Mouse (Mus musculus) midbrain, embryonic 13.5 days (tissue): Measurements from ENCODE around the gene Ppa1. TPM values are rescaled to one million over a fixed set of nuclear protein-coding genes. Genes with fewer than 3 reads are reported as not detected.
"Not testable (repeated sequence)": the region's sequence is repeated elsewhere in the genome, so short reads cannot be mapped to it uniquely, and the experiment has no call there.

ENCODE experiments used
- ATAC-seq: fragments of 200-750 bp; cut with Nextera tagmentation; 2 replicates; pipeline ENCODE4 v1.8.0; 2017; ENCODE audit warnings: mild to moderate bottlenecking, moderate TSS enrichment, moderate library complexity
- H3K27ac ChIP-seq: fragments of 300-500 bp; sonication (generic); 2 replicates; pipeline ENCODE4 v1.5.1; 2015; ENCODE audit warnings: inconsistent platforms, mild to moderate bottlenecking, moderate library complexity
- H3K27me3 ChIP-seq: fragments of 300-500 bp; sonication (generic); 2 replicates; pipeline ENCODE4 v1.6.1; 2015; ENCODE audit warnings: mild to moderate bottlenecking, inconsistent platforms
- H3K36me3 ChIP-seq: fragments of 300-500 bp; sonication (generic); 2 replicates; pipeline ENCODE4 v1.6.1; 2015; ENCODE audit warnings: mild to moderate bottlenecking, inconsistent platforms
- H3K4me1 ChIP-seq: fragments of 300-500 bp; sonication (generic); replicated peaks from 2 replicates; pipeline ENCODE4 v1.6.1; 2015; ENCODE audit warnings: inconsistent platforms
- H3K4me2 ChIP-seq: fragments of 300-500 bp; sonication (generic); replicated peaks from 2 replicates; pipeline ENCODE4 v1.6.1; 2015; ENCODE audit warnings: moderate library complexity, mild to moderate bottlenecking, inconsistent platforms
- H3K4me3 ChIP-seq: fragments of 300-500 bp; sonication (generic); replicated peaks from 2 replicates; pipeline ENCODE4 v1.5.1; 2015; ENCODE audit warnings: mild to moderate bottlenecking, inconsistent platforms
- H3K9ac ChIP-seq: fragments of 300-500 bp; sonication (generic); replicated peaks from 2 replicates; pipeline ENCODE4 v1.6.1; 2015; ENCODE audit warnings: mild to moderate bottlenecking, inconsistent platforms
- H3K9me3 ChIP-seq: fragments of 300-500 bp; sonication (generic); 2 replicates; pipeline ENCODE4 v1.6.1; 2016; ENCODE audit warnings: mild to moderate bottlenecking, inconsistent platforms
- WGBS: fragments of 180-500 bp; shearing (Covaris S2); methylation state at CpG from one replicate; pipeline ENCODE4 v1.1.7; 2015; 5-methylcytosine and 5-hydroxymethylcytosine counted together
- polyA plus RNA-seq: library from polyadenylated mRNA; unstranded; fragments of >200 nt; fragmentation: Nextera tagmentation; extraction: Ambion mirVana; gene quantifications from 2 replicates; pipeline ENCODE4 v1.2.1, GENCODE M21; 2015

The Ppa1 gene
- polyA plus RNA-seq, result 230 and 231 TPM in 2 replicates

DNA sequence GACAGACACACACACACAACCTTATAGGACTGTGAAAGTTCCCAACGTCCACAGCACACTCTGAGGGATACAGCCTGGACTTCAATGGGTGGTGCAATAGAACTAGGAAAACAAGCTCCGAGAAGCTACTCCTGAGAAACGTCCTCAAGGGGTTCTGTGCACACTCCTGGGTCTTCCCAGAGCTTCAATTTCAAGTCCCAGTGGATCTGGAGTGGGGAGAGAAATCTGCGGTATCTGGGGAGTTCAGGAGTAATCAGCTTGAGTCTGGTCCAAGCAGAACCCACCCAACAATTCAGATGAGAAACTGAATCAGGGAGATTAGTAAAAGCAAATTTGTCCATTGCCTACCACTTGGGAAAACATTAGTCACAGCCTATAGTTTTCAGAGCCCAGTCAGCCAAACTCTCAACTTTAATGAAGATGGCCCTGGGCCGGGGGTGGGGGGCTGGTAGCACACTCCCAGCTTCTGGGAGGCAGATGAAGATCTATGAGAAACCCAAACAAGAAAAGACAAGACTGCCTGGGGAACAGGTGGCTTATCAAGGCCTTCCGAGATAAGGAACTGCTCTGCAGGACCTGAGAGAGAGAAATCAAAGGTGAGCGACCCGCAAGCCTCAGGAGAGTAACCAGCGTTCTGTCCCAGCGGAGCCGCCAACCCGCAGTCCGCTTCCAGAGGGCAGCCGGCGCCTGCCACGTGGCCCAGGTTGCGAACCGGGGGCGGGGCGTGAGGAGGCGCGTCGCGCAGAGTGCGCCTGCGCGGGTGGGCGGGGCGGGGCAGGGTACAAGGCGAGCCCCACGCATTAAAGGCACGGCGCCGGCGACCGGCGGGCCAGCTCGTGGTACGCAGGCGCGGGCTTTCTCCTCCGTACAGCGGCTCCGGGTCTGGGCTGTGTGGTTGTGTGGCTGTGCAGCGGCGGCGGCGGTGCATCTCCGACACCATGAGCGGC lies at the start of gene Ppa1:
Gene Ppa1, plus strand, starts transcription at position 763 of the 947 bp plus-strand sequence.
- no peaks in the 10 kb centered on the region; the same call in 1 of the 2 replicates for H3K27me3 ChIP-seq
- peak within 1 kb of the TSS; percentile 86 for H3K27ac ChIP-seq
- H3K4me3 ChIP-seq, result peak within 1 kb of the TSS; percentile 82
- ATAC-seq, result peak; percentile 99
- peak within 1 kb of the TSS; percentile 87 for H3K9ac ChIP-seq
- H3K4me1 ChIP-seq, result peaks cover 20% of the 10 kb centered on the region
- no peaks in the 10 kb centered on the region for H3K9me3 ChIP-seq
- H3K36me3 ChIP-seq, result peaks cover 16% of the 10 kb centered on the region
- WGBS, result 4% methylated on average over 50 of the region's 50 CpGs
- H3K4me2 ChIP-seq, result peak within 1 kb of the TSS; percentile 88

DNA sequence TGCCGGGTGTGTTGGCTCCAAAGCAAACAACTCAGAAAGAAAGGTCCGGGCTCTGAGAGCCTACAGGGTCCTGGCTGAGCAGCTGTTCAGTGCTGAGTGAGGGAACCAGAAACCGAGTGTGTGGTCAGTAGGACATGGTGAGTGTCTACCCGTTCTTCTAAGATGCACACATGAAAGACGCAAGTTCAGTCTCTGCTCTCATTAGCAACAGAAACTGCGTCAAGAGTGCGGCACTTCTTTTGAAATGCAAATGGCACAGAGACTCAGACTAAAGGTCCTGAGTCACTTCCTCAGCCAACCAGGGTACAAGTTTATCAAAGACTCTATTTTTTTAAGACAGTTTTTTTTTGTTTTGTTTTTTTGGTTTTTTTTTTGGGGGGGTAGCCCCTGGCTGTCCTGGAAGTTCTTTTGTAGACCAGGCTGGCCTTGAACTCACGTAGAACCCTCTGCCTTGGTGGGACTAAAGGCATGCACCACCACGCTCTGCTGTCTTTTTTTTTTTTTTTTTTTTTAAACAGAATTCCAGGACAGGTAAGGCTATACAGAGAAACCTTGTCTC lies 48.7 kb upstream of the Ppa1 start:
- H3K4me1 ChIP-seq, result peaks cover 6% of the 10 kb centered on the region
- H3K4me3 ChIP-seq, result no peak overlapping the region
- H3K27ac ChIP-seq, result no peak overlapping the region
- no peak for ATAC-seq
- H3K9me3 ChIP-seq, result no peaks in the 10 kb centered on the region
- H3K27me3 ChIP-seq, result peaks cover 31% of the 10 kb centered on the region
- no peaks in the 10 kb centered on the region for H3K36me3 ChIP-seq
- H3K9ac ChIP-seq, result no peak overlapping the region
- 43% methylated on average over 9 of the region's 9 CpGs for WGBS
- H3K4me2 ChIP-seq, result no peak overlapping the region

DNA sequence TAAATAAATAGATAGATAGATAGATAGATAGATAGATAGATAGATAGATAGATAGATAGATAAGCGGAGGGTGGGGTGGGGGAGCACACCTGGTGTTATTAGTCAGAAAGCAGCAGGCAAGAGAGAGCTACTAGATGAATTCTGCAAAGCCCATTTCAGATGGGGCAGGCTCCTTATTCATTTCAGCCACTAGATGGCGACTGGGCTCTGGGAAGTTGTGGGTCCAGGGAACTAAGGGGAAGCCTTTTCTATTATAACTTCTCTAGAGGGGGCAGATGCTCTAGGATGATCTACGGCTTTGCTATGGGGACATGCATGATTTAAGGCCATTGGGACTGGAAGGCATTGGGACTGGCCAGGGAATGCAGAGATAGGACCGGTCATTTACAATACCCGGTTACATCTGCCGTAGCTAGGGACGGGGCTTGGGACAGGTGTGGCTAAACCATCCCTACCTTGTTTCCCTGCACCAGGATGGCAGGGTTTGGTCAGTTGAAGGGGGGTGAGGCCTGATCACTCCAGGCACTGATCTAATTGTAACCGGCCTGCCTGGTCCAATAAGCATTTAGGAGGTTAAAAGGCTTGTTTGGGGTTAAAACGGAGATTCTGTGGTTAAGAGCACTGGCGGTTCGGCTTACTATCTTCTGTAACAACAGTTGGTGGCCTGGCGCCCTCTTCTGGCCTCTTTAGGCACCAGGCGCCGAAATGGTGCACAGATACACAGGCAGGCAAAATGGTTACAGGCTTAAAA lies 45.9 kb upstream of the Ppa1 start:
- no peak overlapping the region for H3K27ac ChIP-seq
- WGBS, result 14% methylated on average over 14 of the region's 14 CpGs
- H3K4me3 ChIP-seq, result no peak overlapping the region
- no peaks in the 10 kb centered on the region for H3K36me3 ChIP-seq
- H3K9ac ChIP-seq, result no peak overlapping the region
- peak overlapping the region; percentile 29 for H3K4me2 ChIP-seq
- no peaks in the 10 kb centered on the region for H3K9me3 ChIP-seq
- no peaks in the 10 kb centered on the region for H3K4me1 ChIP-seq
- ATAC-seq, result peak; percentile 60
- H3K27me3 ChIP-seq, result peaks cover 8% of the 10 kb centered on the region; the same call in 1 of the 2 replicates

DNA sequence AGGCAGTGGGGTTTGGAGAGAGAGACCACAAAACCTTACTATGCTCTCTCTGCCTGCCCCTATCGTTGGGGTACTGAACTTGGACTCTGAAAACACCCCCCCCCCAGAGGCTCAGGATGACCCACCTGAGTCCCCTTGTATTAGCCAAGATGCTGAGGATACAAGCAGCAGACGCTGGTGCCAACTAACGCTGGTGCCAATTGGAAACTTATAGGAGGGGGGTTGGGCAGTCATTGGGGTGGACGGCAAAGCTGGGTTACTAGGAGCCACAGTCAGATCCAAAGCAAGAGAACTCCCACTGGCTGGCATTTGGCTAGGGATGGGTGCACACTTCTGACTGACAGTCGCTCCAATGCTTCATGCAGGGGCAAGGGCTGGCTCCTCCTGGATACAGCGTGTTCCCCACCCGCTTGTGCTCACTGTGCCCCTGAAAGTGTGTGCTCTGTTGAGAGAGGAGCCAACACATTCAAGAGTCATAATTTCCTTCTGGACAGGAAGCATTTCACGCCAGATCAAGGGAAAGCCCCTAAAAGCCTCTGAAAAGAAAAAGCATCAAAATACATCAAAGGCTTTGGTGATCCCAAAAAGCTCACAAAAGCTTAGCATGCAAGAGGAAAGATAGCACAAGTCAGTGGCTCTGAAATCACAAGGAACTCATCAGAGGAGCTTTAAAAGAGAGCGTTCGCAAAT lies 43.8 kb upstream of the Ppa1 start:
- Histone ChIP-seq H3K27ac (no peak overlapping the region), H3K4me3 (no peak overlapping the region), H3K4me2 (no peak overlapping the region), H3K4me1 (no peaks in the 10 kb centered on the region), H3K36me3 (no peaks in the 10 kb centered on the region), H3K27me3 (peaks cover 8% of the 10 kb centered on the region; the same call in 1 of the 2 replicates), H3K9me3 (no peaks in the 10 kb centered on the region), H3K9ac (no peak overlapping the region)
- 69% methylated on average over 10 of the region's 10 CpGs for WGBS
- no peak for ATAC-seq

DNA sequence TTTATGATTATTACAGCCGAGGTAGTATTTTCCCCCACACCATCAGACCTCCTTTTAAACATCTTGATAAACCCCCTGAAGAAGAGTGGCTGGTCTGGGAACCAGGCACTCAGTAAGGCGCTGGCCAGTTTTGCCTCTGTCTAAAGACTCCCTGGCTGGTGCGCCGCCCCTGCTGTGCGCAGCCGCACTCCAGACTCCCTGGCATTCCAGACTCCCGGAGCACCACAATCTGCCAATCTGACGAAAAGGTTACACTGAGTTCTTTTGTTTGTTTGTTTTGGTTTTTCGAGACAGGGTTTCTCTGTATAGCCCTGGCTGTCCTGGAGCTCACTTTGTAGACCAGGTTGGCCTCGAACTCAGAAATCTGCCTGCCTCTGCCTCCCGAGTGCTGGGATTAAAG lies 43.0 kb upstream of the Ppa1 start:
- not testable (repeated sequence) for H3K9me3 ChIP-seq

DNA sequence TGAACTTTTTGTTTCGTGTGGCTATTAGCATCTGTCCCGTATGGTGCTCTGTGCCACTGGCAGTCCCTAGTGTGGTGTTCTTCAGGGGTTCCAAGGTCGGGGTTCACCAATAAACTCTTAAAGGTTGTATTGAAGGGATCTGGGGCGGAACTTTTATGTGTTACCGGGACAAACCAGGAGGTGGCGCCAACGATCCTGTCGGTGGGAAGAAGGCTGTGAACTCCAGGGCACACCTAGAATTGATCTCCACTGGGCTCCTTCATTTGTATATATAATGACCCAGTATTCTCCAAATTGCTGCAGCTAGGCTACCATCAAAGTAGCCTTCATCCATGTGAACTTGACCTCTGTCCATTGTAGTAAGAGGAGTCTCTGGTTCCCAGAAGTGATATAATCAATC lies 42.5 kb upstream of the Ppa1 start:
- no peak overlapping the region for H3K9ac ChIP-seq
- no peak overlapping the region for H3K4me2 ChIP-seq
- H3K4me3 ChIP-seq, result no peak overlapping the region
- ATAC-seq, result no peak
- no peak overlapping the region for H3K27ac ChIP-seq
- no peaks in the 10 kb centered on the region for H3K9me3 ChIP-seq
- H3K4me1 ChIP-seq, result no peaks in the 10 kb centered on the region
- peaks cover 8% of the 10 kb centered on the region; the same call in 1 of the 2 replicates for H3K27me3 ChIP-seq
- no peaks in the 10 kb centered on the region for H3K36me3 ChIP-seq
- 14% methylated on average over 8 of the region's 8 CpGs for WGBS

More for the DNA sequence above, 43.0 kb upstream of the Ppa1 start:
- not testable (repeated sequence) for H3K27ac ChIP-seq, H3K4me1 ChIP-seq, H3K27me3 ChIP-seq, H3K4me3 ChIP-seq, H3K36me3 ChIP-seq, H3K9ac ChIP-seq, ATAC-seq, H3K4me2 ChIP-seq
- 74% methylated on average over 11 of the region's 11 CpGs for WGBS

DNA sequence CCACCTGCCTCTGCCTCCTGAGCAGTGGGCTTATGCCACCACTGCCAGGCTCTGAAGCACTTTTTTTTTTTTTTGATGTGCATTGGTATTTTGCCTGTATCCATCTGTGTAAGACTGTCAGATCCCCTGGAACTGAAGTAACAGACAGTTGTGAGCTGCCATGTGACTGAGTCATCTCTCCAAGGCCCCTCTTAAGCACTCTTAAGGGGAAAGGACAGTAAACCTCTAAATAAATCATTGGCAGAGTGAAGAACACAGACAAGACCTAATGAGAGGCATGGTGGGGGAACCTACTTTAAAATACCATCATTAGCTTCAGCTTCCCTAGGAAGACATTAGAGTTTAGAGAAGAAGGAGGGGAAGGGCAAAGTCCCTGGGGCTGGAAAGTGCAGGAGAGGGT lies 40.1 kb upstream of the Ppa1 start:
- Histone ChIP-seq H3K27me3 (peaks cover 8% of the 10 kb centered on the region; the same call in 1 of the 2 replicates), H3K36me3 (no peaks in the 10 kb centered on the region), H3K4me2 (no peak overlapping the region), H3K4me1 (no peaks in the 10 kb centered on the region), H3K27ac (no peak overlapping the region), H3K9me3 (no peaks in the 10 kb centered on the region), H3K9ac (no peak overlapping the region), H3K4me3 (no peak overlapping the region)
- no peak for ATAC-seq

DNA sequence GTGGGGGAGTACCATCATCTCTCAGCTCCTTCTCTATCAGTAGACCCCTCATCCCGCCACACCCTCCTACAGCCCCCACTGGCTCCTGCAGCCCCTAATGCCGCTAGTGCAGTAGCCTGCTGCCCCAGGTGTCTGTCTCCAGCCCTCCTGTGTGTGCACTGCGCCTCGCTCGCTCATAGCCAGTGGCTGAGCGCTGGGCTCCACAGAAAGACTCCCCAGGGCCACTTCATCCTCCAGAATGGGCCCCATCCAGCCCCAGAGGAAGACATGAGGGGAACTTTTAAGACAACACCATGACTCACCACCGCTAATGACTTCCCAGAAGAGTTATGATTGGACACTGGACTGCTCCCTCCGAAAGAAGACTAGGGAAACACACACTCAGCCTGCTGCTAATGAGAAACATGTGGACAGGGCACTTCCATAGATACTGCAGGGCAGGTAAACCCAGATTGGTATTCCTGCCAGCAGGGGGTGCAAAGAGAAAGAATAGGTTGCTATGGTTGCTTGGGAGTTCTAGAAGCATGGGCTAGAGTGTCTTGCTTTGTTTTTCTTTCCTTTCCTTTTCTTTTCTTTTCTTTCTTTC lies 37.6 kb upstream of the Ppa1 start:
- 0 out of 2 replicates have a peak, but pooled peaks cover 2% of the 10 kb centered on the region for H3K27me3 ChIP-seq
- no peaks in the 10 kb centered on the region for H3K4me1 ChIP-seq
- no peak for ATAC-seq
- H3K9ac ChIP-seq, result no peak overlapping the region
- H3K36me3 ChIP-seq, result no peaks in the 10 kb centered on the region
- H3K4me2 ChIP-seq, result no peak overlapping the region
- no peak overlapping the region for H3K4me3 ChIP-seq
- 83% methylated on average over 8 of the region's 8 CpGs for WGBS
- no peak overlapping the region for H3K27ac ChIP-seq
- no peaks in the 10 kb centered on the region for H3K9me3 ChIP-seq

DNA sequence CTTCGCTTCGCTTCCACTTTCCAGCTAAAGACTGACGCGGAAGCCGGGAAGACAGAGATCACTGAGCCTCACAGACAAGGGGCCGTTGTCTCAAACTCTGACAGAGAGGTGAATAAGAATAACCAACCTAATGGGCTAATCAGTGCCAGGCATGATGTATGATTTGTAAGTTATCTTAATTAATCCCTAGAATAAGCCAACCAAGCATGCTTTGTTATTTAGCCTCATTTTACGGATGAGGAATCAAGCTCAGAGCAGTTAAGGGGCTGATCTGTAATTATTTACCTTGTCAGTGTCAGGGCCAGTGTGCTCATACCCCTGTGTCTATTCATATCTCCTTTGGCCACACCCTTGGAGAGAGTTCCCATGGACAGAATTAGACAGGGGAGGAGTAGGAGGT lies 34.0 kb upstream of the Ppa1 start:
- WGBS, result 86% methylated on average over 7 of the region's 7 CpGs
- Histone ChIP-seq H3K9ac (no peak overlapping the region), H3K4me2 (no peak overlapping the region), H3K27me3 (0 out of 2 replicates have a peak, but pooled peaks cover 2% of the 10 kb centered on the region), H3K9me3 (no peaks in the 10 kb centered on the region), H3K4me1 (no peaks in the 10 kb centered on the region), H3K27ac (no peak overlapping the region), H3K4me3 (no peak overlapping the region), H3K36me3 (no peaks in the 10 kb centered on the region)
- no peak for ATAC-seq

DNA sequence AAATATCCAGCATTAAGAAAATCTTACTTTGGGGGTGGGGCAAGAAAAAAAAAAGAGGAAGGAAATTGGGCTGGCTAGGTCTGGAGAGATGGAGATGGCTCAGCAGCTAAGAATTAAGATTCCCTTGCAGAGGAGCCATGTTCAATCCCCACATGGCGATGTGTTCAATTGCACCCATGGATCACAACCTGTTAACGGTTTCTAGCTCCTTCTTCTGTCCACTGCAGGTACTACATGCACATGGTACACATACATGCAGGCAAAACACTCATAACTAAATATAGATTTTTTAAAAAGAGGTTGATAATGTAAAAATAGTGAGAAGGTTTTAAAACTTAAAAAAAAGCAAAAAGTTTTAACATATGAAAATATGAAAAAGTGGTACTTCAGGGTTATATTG lies 29.8 kb upstream of the Ppa1 start:
- Histone ChIP-seq H3K27ac (no peak overlapping the region), H3K9ac (no peak overlapping the region), H3K4me1 (0 out of 2 replicates have a peak, but pooled peaks cover 2% of the 10 kb centered on the region), H3K9me3 (no peaks in the 10 kb centered on the region), H3K4me2 (no peak overlapping the region), H3K4me3 (no peak overlapping the region), H3K27me3 (peaks cover 4% of the 10 kb centered on the region; the same call in 1 of the 2 replicates), H3K36me3 (no peaks in the 10 kb centered on the region)
- 84% methylated on average over 2 of the region's 2 CpGs for WGBS
- ATAC-seq, result no peak

DNA sequence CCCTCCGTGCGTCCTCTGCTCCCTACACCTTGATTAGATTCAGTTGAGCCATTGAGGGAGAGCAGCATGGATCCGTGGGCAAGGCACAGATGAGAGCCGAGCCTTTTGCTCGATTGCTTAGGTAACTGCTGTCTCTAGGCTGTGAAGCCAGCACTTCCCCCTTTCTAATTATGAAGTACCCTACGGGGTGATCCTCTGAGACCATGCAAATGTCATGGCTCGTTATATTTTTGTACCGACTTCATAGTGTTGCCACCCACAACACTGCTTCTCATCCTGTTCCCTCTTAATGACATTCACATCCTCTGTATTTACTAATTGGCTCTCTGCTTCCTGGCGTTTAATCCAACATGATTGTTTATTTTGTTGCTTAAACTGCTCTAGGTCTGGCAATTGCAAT lies 26.7 kb upstream of the Ppa1 start:
- H3K4me3 ChIP-seq, result no peak overlapping the region
- WGBS, result 48% methylated on average over 9 of the region's 9 CpGs
- H3K9ac ChIP-seq, result no peak overlapping the region
- no peaks in the 10 kb centered on the region for H3K36me3 ChIP-seq
- ATAC-seq, result 0 out of 2 replicates have a peak, but pooled peaks have one; percentile 18
- peaks cover 35% of the 10 kb centered on the region for H3K27me3 ChIP-seq
- peaks cover 18% of the 10 kb centered on the region for H3K4me1 ChIP-seq
- H3K9me3 ChIP-seq, result no peaks in the 10 kb centered on the region
- no peak overlapping the region for H3K4me2 ChIP-seq
- H3K27ac ChIP-seq, result no peak overlapping the region
